Mouse (Mus musculus) C2C12 (cell line): ENCODE data around the gene Macrod1.

Experiments
- CTCF ChIP-seq: IDR thresholded peaks from one replicate; pipeline ENCODE4 v1.5.1; 2011; ENCODE audit not compliant: control insufficient read depth, insufficient read depth, insufficient read length
- FOSL1 ChIP-seq: IDR thresholded peaks from one replicate; pipeline ENCODE4 v1.8.0; 2011; ENCODE audit warnings: mild to moderate bottlenecking, low read length; ENCODE audit not compliant: poor library complexity, insufficient read depth, severe bottlenecking
- MAX ChIP-seq: IDR thresholded peaks from one replicate; pipeline ENCODE4 v1.6.1; 2011; ENCODE audit warnings: mild to moderate bottlenecking, control low read depth
- USF1 ChIP-seq: IDR thresholded peaks from one replicate; pipeline ENCODE4 v1.6.1; 2011; ENCODE audit warnings: low read depth, mild to moderate bottlenecking, control low read depth, moderate library complexity

GRCm38 (mm10) chr19:7091448-7092050 is 34.9 kb downstream of the Macrod1 start:
- TF ChIP-seq USF1, result no peak
- no peak for TF ChIP-seq CTCF
- TF ChIP-seq FOSL1, result no peak
- TF ChIP-seq MAX, result no peak
